Mouse (Mus musculus): ENCODE measurements at regions not wholly inside any gene's neighbourhood (a gene's known extent, or its start where the extent isn't known, plus 50 kb on each side); places are given as distances from the start of the nearest gene placed in this dataset.

GRCm38 (mm10) chr16:62562051-62562450 is 224.6 kb downstream of the Nsun3 start:
- Histone ChIP-seq H3K4me3 (ENCODE audit: insufficient read depth in 1 of 2, low read depth in 1 of 2, low read length in 2 of 2, poor library complexity in 1 of 2, severe bottlenecking in 1 of 2) (no peak overlapping the region), H3K27ac (ENCODE audit: insufficient read depth, low read depth, low read length, poor library complexity, severe bottlenecking) (no peak overlapping the region), H3K9ac (ENCODE audit: insufficient read depth, low read depth, low read length, poor library complexity, severe bottlenecking) (no peak overlapping the region), H3K9me3 (ENCODE audit: control insufficient read depth, insufficient read depth, low read depth, low read length) (no peaks in the 10 kb centered on the region), H3K36me3 (ENCODE audit: control insufficient read depth, insufficient read depth, low read length, poor library complexity, severe bottlenecking) (no peaks in the 10 kb centered on the region), H3K4me1 (ENCODE audit: control insufficient read depth in 2 of 2, insufficient read depth in 2 of 2, low read length in 2 of 2, poor library complexity in 1 of 2) (no peaks in the 10 kb centered on the region)
- TF ChIP-seq MAFK (IDR thresholded peaks at IDR 0.05; ENCODE audit: insufficient read depth, low read depth, low read length) (no peak), ZC3H11A (IDR thresholded peaks at IDR 0.05; ENCODE audit: borderline replicate concordance, low read depth, low read length) (no peak)
- DNase-seq (ENCODE audit: low read depth, low spot score), result peak; percentile 25
- in situ Hi-C loops (cut with MboI; ENCODE audit: low sequenced_read_pairs in 2 of 2, unreplicated experiment in 2 of 2), result no loop called here

DNA sequence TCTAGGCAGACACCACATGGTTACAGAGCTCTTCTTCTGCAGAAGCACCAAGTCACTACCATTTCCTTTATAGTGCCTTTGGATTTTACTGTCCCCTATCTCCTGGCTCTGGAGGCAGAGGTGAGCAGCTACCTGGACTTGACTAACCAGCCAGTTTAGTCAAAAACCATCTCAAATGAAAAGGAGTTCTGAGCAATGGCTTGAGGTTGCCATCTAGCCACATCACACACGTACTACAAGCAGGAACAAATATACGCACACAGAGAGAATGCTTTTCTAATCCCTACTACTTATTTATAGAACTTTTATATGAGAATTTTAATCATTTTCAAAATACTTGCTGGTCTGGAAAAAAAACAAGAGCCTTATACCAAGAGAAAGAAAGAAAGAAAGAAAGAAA is 243.5 kb downstream of the Nsun3 start:
- no peak overlapping the region for H3K27ac ChIP-seq (ENCODE audit: insufficient read depth, low read depth, low read length, poor library complexity, severe bottlenecking)
- TF ChIP-seq MAFK (IDR thresholded peaks at IDR 0.05; ENCODE audit: insufficient read depth, low read depth, low read length), result no peak
- TF ChIP-seq ZC3H11A (IDR thresholded peaks at IDR 0.05; ENCODE audit: borderline replicate concordance, low read depth, low read length), result no peak
- no peak for TF ChIP-seq ZNF384 (IDR thresholded peaks at IDR 0.05; ENCODE audit: low read depth, low read length)
- no peak for TF ChIP-seq HCFC1 (IDR thresholded peaks at IDR 0.05; ENCODE audit: borderline replicate concordance, insufficient read depth, low read length)
- no peak for TF ChIP-seq CHD2 (IDR thresholded peaks at IDR 0.05; ENCODE audit: low read depth, low read length)
- in situ Hi-C loops (cut with MboI; ENCODE audit: low sequenced_read_pairs in 2 of 2, unreplicated experiment in 2 of 2), result no loop called here

DNA sequence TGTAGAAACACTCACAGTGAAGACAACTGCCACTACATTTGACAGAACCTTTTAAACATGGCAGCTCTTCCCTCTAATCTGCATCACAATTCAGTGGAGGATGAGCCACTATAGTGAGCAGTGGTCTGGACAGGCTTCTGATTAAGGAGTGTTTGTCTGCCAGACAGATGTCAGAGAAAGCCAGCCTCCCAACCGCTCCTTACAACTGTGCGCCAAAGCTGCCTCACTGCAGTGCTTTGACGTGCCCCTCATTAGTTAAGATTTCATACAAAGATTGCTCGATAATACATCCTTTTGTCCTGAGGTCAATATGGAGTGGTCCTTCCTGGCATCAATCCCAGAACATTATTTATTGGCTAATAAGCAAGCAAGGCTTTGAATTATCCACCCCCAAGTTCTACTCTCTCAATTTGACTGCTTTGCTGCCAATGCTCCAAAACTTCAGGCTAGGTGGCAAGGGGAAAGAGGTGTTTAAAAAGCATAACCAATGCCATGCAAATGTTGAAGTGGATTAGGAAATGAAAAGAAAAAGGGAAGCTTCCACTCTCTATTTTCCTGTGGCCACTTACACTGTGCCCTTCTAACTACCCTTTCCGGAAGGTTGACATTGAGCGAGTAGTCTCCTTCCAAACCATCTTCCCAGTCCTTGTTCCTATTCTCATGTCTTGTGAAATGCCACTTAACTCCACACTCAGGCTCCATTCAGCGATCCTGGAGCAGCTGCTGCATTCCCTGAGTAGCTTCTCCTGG is 248.7 kb downstream of the Nsun3 start:
- TF ChIP-seq HCFC1 (IDR thresholded peaks at IDR 0.05; ENCODE audit: borderline replicate concordance, insufficient read depth, low read length) (no peak), ZNF384 (IDR thresholded peaks at IDR 0.05; ENCODE audit: low read depth, low read length) (no peak), ZC3H11A (IDR thresholded peaks at IDR 0.05; ENCODE audit: borderline replicate concordance, low read depth, low read length) (no peak), MAFK (IDR thresholded peaks at IDR 0.05; ENCODE audit: insufficient read depth, low read depth, low read length) (no peak), CHD2 (IDR thresholded peaks at IDR 0.05; ENCODE audit: low read depth, low read length) (no peak)

More for the DNA sequence above, 243.5 kb downstream of the Nsun3 start:
- Histone ChIP-seq H3K4me1 (ENCODE audit: control insufficient read depth in 2 of 2, insufficient read depth in 2 of 2, low read length in 2 of 2, poor library complexity in 1 of 2) (no peaks in the 10 kb centered on the region), H3K9ac (ENCODE audit: insufficient read depth, low read depth, low read length, poor library complexity, severe bottlenecking) (no peak overlapping the region), H3K9me3 (ENCODE audit: control insufficient read depth, insufficient read depth, low read depth, low read length) (no peaks in the 10 kb centered on the region), H3K36me3 (ENCODE audit: control insufficient read depth, insufficient read depth, low read length, poor library complexity, severe bottlenecking) (no peaks in the 10 kb centered on the region), H3K4me3 (ENCODE audit: insufficient read depth in 1 of 2, low read depth in 1 of 2, low read length in 2 of 2, poor library complexity in 1 of 2, severe bottlenecking in 1 of 2) (no peak overlapping the region)
- no peak for DNase-seq (ENCODE audit: low read depth, low spot score)

GRCm38 (mm10) chr16:62509321-62509720 is 277.3 kb downstream of the Nsun3 start:
- no peak overlapping the region for H3K9ac ChIP-seq (ENCODE audit: insufficient read depth, low read depth, low read length, poor library complexity, severe bottlenecking)
- H3K9me3 ChIP-seq (ENCODE audit: control insufficient read depth, insufficient read depth, low read depth, low read length), result no peaks in the 10 kb centered on the region
- in situ Hi-C loops (cut with MboI; ENCODE audit: low sequenced_read_pairs in 2 of 2, unreplicated experiment in 2 of 2), result no loop called here
- H3K27ac ChIP-seq (ENCODE audit: insufficient read depth, low read depth, low read length, poor library complexity, severe bottlenecking), result no peak overlapping the region
- H3K4me1 ChIP-seq (ENCODE audit: control insufficient read depth in 2 of 2, insufficient read depth in 2 of 2, low read length in 2 of 2, poor library complexity in 1 of 2), result no peaks in the 10 kb centered on the region
- DNase-seq (ENCODE audit: low read depth, low spot score), result no peak
- TF ChIP-seq CHD2 (IDR thresholded peaks at IDR 0.05; ENCODE audit: low read depth, low read length), result no peak
- TF ChIP-seq MAFK (IDR thresholded peaks at IDR 0.05; ENCODE audit: insufficient read depth, low read depth, low read length), result no peak
- TF ChIP-seq ZC3H11A (IDR thresholded peaks at IDR 0.05; ENCODE audit: borderline replicate concordance, low read depth, low read length), result no peak
- TF ChIP-seq HCFC1 (IDR thresholded peaks at IDR 0.05; ENCODE audit: borderline replicate concordance, insufficient read depth, low read length), result no peak
- no peak for TF ChIP-seq ZNF384 (IDR thresholded peaks at IDR 0.05; ENCODE audit: low read depth, low read length)
- H3K36me3 ChIP-seq (ENCODE audit: control insufficient read depth, insufficient read depth, low read length, poor library complexity, severe bottlenecking), result no peaks in the 10 kb centered on the region
- no peak overlapping the region for H3K4me3 ChIP-seq (ENCODE audit: insufficient read depth in 1 of 2, low read depth in 1 of 2, low read length in 2 of 2, poor library complexity in 1 of 2, severe bottlenecking in 1 of 2)

More for the DNA sequence above, 248.7 kb downstream of the Nsun3 start:
- Histone ChIP-seq H3K9me3 (ENCODE audit: control insufficient read depth, insufficient read depth, low read depth, low read length) (no peaks in the 10 kb centered on the region), H3K4me3 (ENCODE audit: insufficient read depth in 1 of 2, low read depth in 1 of 2, low read length in 2 of 2, poor library complexity in 1 of 2, severe bottlenecking in 1 of 2) (no peak overlapping the region), H3K4me1 (ENCODE audit: control insufficient read depth in 2 of 2, insufficient read depth in 2 of 2, low read length in 2 of 2, poor library complexity in 1 of 2) (no peaks in the 10 kb centered on the region), H3K9ac (ENCODE audit: insufficient read depth, low read depth, low read length, poor library complexity, severe bottlenecking) (no peak overlapping the region), H3K36me3 (ENCODE audit: control insufficient read depth, insufficient read depth, low read length, poor library complexity, severe bottlenecking) (no peaks in the 10 kb centered on the region), H3K27ac (ENCODE audit: insufficient read depth, low read depth, low read length, poor library complexity, severe bottlenecking) (no peak overlapping the region)
- no peak for DNase-seq (ENCODE audit: low read depth, low spot score)
- in situ Hi-C loops (cut with MboI; ENCODE audit: low sequenced_read_pairs in 2 of 2, unreplicated experiment in 2 of 2), result no loop called here

All from ES-E14 (cell line).